Comparison of ENCODE assay signal across 27 mouse cellular contexts in genomic region chr5:151162642-151163041, GRCm38 (mm10).
DNase-seq lines count a peak whose midpoint lies in the region; ATAC-seq and TF ChIP-seq lines count a peak whose summit lies in the region.
"Had no signal": no experiment of that assay in that cellular context is flagged by ENCODE, and none has a peak within 500 bp of the region (broad histone marks: within the 10 kb centered on the region; RNA-seq: fewer than 3 reads in every experiment).

No protein-coding gene starts in this region.

- ATAC-seq in kidney, embryonic 14.5 days (ENCODE audit: low FRiP score, low TSS enrichment) = no peak
- ATAC-seq in liver, postnatal 0 days = no peak
- no peak for ATAC-seq in CD4-positive, CD25-positive, alpha-beta regulatory T cell, adult 4 months
- ATAC-seq: activated CD4-positive, CD25-positive, alpha-beta regulatory T cell, adult 4 months; forebrain, embryonic 15.5 days had no signal

- no peak overlapping the region for H3K4me3 ChIP-seq in kidney, adult 2 months (ENCODE audit: insufficient read depth, low read depth, low read length)
- H3K4me3 ChIP-seq in kidney, embryonic 14.5 days (ENCODE audit: low read length) = no peak overlapping the region
- H3K4me3 ChIP-seq in liver, adult 2 months (ENCODE audit: insufficient read depth, low read depth, low read length) = no peak overlapping the region
- H3K4me3 ChIP-seq in liver, postnatal 0 days (ENCODE audit: low read depth, low read length) = no peak overlapping the region
- H3K4me3 ChIP-seq: embryonic facial prominence, embryonic 10.5 days; embryonic facial prominence, embryonic 13.5 days; erythroblast, embryonic 14.5 days; forebrain, embryonic 12.5 days; forebrain, embryonic 15.5 days; heart, embryonic 12.5 days; heart, embryonic 15.5 days; hindbrain, embryonic 10.5 days; hindbrain, embryonic 13.5 days had no signal

- no peaks in the 10 kb centered on the region for H3K36me3 ChIP-seq in kidney, adult 2 months (ENCODE audit: control insufficient read depth, insufficient read depth, low read length)
- no peaks in the 10 kb centered on the region for H3K36me3 ChIP-seq in kidney, embryonic 14.5 days (ENCODE audit: control insufficient read depth, insufficient read depth, low read length)
- no peaks in the 10 kb centered on the region for H3K36me3 ChIP-seq in liver, adult 2 months (ENCODE audit: control insufficient read depth, insufficient read depth, low read length)
- no peaks in the 10 kb centered on the region for H3K36me3 ChIP-seq in liver, postnatal 0 days (replicated peaks; ENCODE audit: insufficient read depth, low read length)
- H3K36me3 ChIP-seq: embryonic facial prominence, embryonic 10.5 days; embryonic facial prominence, embryonic 13.5 days; forebrain, embryonic 12.5 days; forebrain, embryonic 15.5 days; heart, embryonic 12.5 days; heart, embryonic 15.5 days; hindbrain, embryonic 10.5 days; hindbrain, embryonic 13.5 days had no signal

- peaks cover 7% of the 10 kb centered on the region for H3K4me1 ChIP-seq in kidney, adult 2 months (ENCODE audit: control insufficient read depth, insufficient read depth, low read length)
- no peaks in the 10 kb centered on the region for H3K4me1 ChIP-seq in kidney, embryonic 14.5 days (ENCODE audit: control insufficient read depth, insufficient read depth, low read length)
- H3K4me1 ChIP-seq in liver, adult 2 months (ENCODE audit: control insufficient read depth, insufficient read depth, low read length) = peaks cover 22% of the 10 kb centered on the region
- H3K4me1 ChIP-seq in liver, postnatal 0 days (ENCODE audit: insufficient read depth) = 0 out of 2 replicates have a peak, but pooled peaks cover 4% of the 10 kb centered on the region
- H3K4me1 ChIP-seq: forebrain, embryonic 15.5 days had no signal

- H3K9ac ChIP-seq in kidney, embryonic 14.5 days (ENCODE audit: low read depth, low read length) = no peak overlapping the region
- no peak overlapping the region for H3K9ac ChIP-seq in liver, adult 2 months (ENCODE audit: low read depth, low read length)
- no peak overlapping the region for H3K9ac ChIP-seq in liver, postnatal 0 days (replicated peaks)
- H3K9ac ChIP-seq: embryonic facial prominence, embryonic 13.5 days; forebrain, embryonic 12.5 days; forebrain, embryonic 15.5 days; heart, embryonic 12.5 days; heart, embryonic 15.5 days; hindbrain, embryonic 13.5 days had no signal

- H3K27me3 ChIP-seq in kidney, adult 2 months (replicated peaks; ENCODE audit: control insufficient read depth, insufficient read depth, low read length) = no peaks in the 10 kb centered on the region
- H3K27me3 ChIP-seq in kidney, embryonic 14.5 days (ENCODE audit: control insufficient read depth, insufficient read depth, low read length) = no peaks in the 10 kb centered on the region
- no peaks in the 10 kb centered on the region for H3K27me3 ChIP-seq in liver, adult 2 months (ENCODE audit: control insufficient read depth, insufficient read depth, low read length)
- H3K27me3 ChIP-seq in liver, postnatal 0 days (ENCODE audit: insufficient read depth, low read length) = no peaks in the 10 kb centered on the region
- H3K27me3 ChIP-seq: embryonic facial prominence, embryonic 13.5 days; forebrain, embryonic 12.5 days; forebrain, embryonic 15.5 days; heart, embryonic 12.5 days; heart, embryonic 15.5 days; hindbrain, embryonic 13.5 days had no signal

- WGBS in kidney, adult 2 months = 54% methylated on average over 3 of the region's 3 CpGs
- WGBS in kidney, embryonic 14.5 days = 94% methylated on average over 3 of the region's 3 CpGs
- 25% methylated on average over 3 of the region's 3 CpGs for WGBS in liver, adult 2 months
- WGBS in liver, postnatal 0 days (ENCODE audit: insufficient replicate concordance) = 49% methylated on average over 3 of the region's 3 CpGs

- DNase-seq in kidney, adult 2 months = peak; percentile 65
- peak; percentile 71 for DNase-seq in liver, adult 2 months (ENCODE audit: extremely low read depth, low read depth, low spot score)
- no peak for DNase-seq in liver, postnatal 0 days
- peak; percentile 47 to 50 for DNase-seq in kidney, postnatal 25 days
- DNase-seq: adrenal gland, adult 8-10 months; adrenal gland, postnatal 25 days; cerebellum, adult 11-12 months; cerebellum, adult 8-10 months; cerebellum, postnatal 10 days; cerebellum, postnatal 36 days; embryo, embryonic 11 days; gastrocnemius, postnatal 25 days; heart, adult 18-20 months; heart, postnatal 10 days; heart, postnatal 36 days had no signal

- TF ChIP-seq CTCF in kidney, adult 2 months (conservative IDR thresholded peaks at IDR 0.05; ENCODE audit: insufficient read depth, insufficient read length, low read depth, low read length) = no peak
- no peak for TF ChIP-seq CTCF in liver, adult 2 months (IDR thresholded peaks at IDR 0.05; ENCODE audit: low read depth, low read length)
- TF ChIP-seq CTCF in liver, postnatal 0 days (IDR thresholded peaks at IDR 0.05; ENCODE audit: low read depth) = no peak

- H3K27ac ChIP-seq in kidney, adult 2 months (ENCODE audit: insufficient read depth, low read depth, low read length) = no peak overlapping the region
- no peak overlapping the region for H3K27ac ChIP-seq in kidney, embryonic 14.5 days (ENCODE audit: low read depth, low read length)
- peak overlapping the region; percentile 69 for H3K27ac ChIP-seq in liver, adult 2 months (replicated peaks; ENCODE audit: insufficient read depth, low read depth, low read length)
- no peak overlapping the region for H3K27ac ChIP-seq in liver, postnatal 0 days (ENCODE audit: low read depth)
- H3K27ac ChIP-seq: embryonic facial prominence, embryonic 10.5 days; embryonic facial prominence, embryonic 13.5 days; forebrain, embryonic 12.5 days; forebrain, embryonic 15.5 days; heart, embryonic 15.5 days had no signal

- no peaks in the 10 kb centered on the region for H3K9me3 ChIP-seq in kidney, embryonic 14.5 days (ENCODE audit: control insufficient read depth, low read length)
- no peaks in the 10 kb centered on the region for H3K9me3 ChIP-seq in liver, postnatal 0 days (ENCODE audit: low read length)
- H3K9me3 ChIP-seq: embryonic facial prominence, embryonic 10.5 days; embryonic facial prominence, embryonic 13.5 days; forebrain, embryonic 12.5 days; forebrain, embryonic 15.5 days; heart, embryonic 12.5 days; heart, embryonic 15.5 days; hindbrain, embryonic 10.5 days; hindbrain, embryonic 13.5 days had no signal

- TF ChIP-seq EP300 in liver, postnatal 0 days (IDR thresholded peaks at IDR 0.05; ENCODE audit: low read depth) = no peak

- TF ChIP-seq POLR2A in kidney, adult 2 months (IDR thresholded peaks at IDR 0.05; ENCODE audit: low read depth, low read length) = no peak
- no peak for TF ChIP-seq POLR2A in liver, adult 2 months (IDR thresholded peaks at IDR 0.05; ENCODE audit: extremely low read depth, insufficient read depth, low read length)

- no peak overlapping the region for H3K4me2 ChIP-seq in kidney, embryonic 14.5 days (replicated peaks; ENCODE audit: low read depth, low read length)
- no peak overlapping the region for H3K4me2 ChIP-seq in liver, postnatal 0 days (ENCODE audit: low read depth, low read length)
- H3K4me2 ChIP-seq: embryonic facial prominence, embryonic 13.5 days; forebrain, embryonic 12.5 days; forebrain, embryonic 15.5 days; heart, embryonic 12.5 days; heart, embryonic 15.5 days; hindbrain, embryonic 13.5 days had no signal

- H3K79me2 ChIP-seq in liver, adult 2 months (ENCODE audit: control insufficient read depth, insufficient read depth, low read length) = peaks cover 38% of the 10 kb centered on the region
